Mouse (Mus musculus): ENCODE measurements around the gene Slc9a9.

- TF ChIP-seq CTCF (IDR thresholded peaks at IDR 0.05; ENCODE audit: borderline replicate concordance, insufficient read depth, low read depth, low read length) (no peak), POLR2A (IDR thresholded peaks at IDR 0.05; ENCODE audit: borderline replicate concordance, insufficient read depth, low read length) (no peak)
These were observed 16.7 kb downstream of the Slc9a9 start for GRCm38 (mm10) chr9:94686380-94686779.

Measured in cerebellum, adult 2 months (tissue).